Mouse (Mus musculus): ENCODE measurements around the gene Tmcc3.
A peak's percentile ranks its signal among the peaks of the same experiment; 100 is the strongest.

Tmcc3 gene

DNA sequence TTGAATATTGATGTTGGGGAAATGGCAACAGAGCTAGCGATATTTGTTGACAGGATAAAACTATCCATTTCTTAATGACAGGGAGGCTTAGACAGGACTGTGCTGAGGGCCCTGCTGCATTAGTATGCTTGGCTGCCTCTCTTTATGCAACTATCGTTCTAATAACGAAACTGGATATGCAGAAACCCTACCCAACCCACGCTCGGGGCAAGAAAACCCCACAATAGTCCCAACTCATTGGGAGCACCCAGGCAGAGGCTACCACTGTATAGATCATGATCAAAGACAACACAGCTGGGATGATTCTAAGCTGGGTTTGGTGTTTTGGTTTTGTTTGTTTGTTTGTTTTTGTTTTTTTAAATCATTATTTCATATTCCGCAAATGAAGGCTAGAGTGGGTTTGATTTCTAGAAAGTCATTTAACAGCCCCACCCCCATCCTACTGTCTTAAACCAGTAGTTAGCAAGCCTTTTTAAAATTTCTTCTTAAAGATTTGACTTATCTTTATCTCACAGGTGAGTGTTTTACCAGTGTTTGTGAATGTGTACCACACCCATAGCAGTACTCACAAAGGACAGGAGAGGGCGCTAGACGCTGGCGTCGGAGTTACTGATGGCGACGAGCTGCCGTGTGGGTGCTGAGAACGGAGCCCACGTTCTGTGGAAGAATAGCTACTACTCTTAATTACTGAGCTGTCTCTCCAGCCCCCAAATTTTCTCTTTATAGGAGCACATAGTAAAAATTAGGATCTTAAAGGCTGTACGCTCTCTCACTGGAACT lies 20.8 kb downstream of the Tmcc3 start:
- no peak for DNase-seq (ENCODE audit: extremely low read depth, low read depth)

- peak; percentile 53 for DNase-seq (ENCODE audit: extremely low read depth, low read depth)
Observed at GRCm38 (mm10) chr10:94333328-94333727, 21.6 kb downstream of the Tmcc3 start.

- DNase-seq (ENCODE audit: extremely low read depth, low read depth) = no peak
Observed at GRCm38 (mm10) chr10:94335047-94335446, 23.3 kb downstream of the Tmcc3 start.

DNA sequence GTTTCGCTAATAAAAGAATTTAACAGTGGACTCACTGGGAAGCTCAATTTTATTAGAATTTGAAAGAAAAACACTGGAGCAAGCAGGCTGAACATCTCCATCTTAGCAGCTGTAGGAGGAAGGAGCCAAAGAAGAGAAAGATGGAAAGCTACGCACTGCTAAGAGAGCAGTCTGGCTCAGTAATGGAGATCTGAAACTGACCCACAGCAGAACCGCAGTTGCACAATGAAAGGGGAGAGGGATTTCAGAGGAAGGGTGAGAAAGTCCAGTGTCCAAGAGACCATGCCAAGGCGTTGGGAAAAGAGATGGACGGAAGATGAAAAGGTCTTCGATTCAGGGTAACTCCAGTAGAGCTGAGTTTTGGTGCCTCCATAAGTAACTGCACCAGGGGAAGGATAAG lies 24.3 kb downstream of the Tmcc3 start:
- no peak for DNase-seq (ENCODE audit: extremely low read depth, low read depth)

DNA sequence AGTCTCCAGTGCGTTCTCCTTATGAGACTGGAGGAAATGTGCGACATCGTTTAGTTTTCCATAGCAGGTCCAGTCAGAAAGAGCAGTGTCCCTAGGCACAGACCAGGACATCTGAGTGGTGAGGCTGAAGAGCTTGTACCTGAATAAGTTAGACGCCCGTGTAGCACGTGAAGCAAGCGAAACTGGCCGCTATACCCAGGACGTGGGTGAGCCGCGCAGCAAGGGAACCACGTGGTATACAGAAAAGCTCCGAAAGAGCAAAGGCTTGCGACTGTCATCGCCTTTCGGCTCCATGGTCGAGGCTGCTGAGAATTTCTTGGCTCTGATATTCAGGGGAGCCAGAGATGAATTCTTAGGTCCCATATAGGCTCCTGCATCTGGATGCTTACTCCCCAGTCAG lies 29.8 kb downstream of the Tmcc3 start:
- DNase-seq (ENCODE audit: extremely low read depth, low read depth) = no peak

- DNase-seq (ENCODE audit: extremely low read depth, low read depth) = no peak
Observed at GRCm38 (mm10) chr10:94342256-94342655, 30.5 kb downstream of the Tmcc3 start.

DNA sequence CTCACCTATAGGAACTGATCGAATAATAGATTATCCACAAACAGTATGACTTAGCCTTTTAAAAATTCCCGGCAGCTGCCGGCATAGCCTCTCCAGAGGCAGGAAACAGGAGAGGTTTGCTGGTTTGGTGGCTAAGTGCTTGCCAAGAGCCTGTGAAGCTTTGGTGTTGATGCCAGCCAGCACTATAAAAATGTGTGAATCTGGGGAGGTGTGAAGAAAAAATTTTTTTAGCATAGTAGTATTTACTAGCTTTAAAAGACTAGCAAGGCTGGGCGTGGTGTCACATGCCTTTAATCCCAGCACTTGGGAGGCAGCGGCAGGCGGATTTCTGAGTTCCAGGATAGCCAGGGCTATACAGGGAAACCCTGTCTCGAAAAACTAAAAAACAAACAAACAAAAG lies 31.8 kb downstream of the Tmcc3 start:
- no peak for DNase-seq (ENCODE audit: extremely low read depth, low read depth)

- no peak for DNase-seq (ENCODE audit: extremely low read depth, low read depth)
Observed at GRCm38 (mm10) chr10:94344631-94345417, 33.1 kb downstream of the Tmcc3 start.

DNA sequence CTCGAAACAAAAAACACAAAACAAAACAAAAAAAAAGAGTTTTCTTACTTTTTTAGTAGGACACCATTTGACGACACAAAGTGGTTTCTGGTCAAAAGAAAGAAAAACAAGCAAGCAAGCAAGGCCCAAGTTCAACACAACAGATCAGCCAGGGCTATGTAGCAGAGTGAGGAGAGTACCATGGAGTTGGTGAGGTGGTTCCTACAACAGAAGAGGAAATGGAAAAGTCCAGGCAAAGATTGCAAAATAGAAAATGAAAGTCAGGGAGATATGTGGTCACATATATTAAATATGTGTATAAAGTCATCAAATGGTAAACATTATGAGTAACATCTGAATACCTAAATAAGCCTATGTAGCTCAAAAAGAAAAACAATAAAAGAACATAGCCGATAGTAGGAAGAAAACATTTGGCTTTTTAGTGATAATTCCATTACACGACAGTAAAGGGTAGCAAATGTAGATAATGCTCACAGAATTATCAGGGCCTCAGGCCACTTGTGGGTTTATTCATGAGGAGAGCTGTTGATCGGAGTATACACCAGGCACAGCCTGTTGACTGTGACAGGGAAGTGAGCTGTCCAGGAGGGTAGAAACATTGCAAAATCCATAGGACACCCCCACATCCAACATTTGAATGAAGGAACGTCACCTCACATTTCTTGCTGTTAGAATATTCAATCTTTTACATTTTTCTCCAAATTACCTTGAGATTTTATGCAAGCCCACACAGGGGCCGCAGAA lies 33.9 kb downstream of the Tmcc3 start:
- no peak for DNase-seq (ENCODE audit: extremely low read depth, low read depth)

DNA sequence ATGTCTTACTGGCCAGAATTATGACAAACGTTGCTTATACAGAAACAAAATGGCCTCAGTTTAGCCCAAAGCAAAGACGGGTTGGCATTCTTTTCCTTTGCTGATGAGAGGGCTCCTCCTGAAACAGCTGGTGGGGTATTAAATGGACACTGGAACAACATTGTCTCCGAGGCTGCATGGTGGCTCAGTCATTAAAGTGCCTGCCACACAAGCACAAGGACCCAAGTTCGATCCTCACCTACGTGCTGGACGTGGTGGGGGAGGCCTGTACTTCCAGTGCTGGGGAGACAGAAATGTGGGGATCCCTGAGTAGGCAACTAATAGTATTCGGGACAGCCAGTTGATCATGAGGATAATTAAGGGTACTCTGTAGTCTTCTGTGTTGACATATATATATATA lies 34.8 kb downstream of the Tmcc3 start:
- DNase-seq (ENCODE audit: extremely low read depth, low read depth) = no peak

GRCm38 (mm10) chr10:94347296-94347695 lies 35.5 kb downstream of the Tmcc3 start:
- no peak for DNase-seq (ENCODE audit: extremely low read depth, low read depth)

- no peak for DNase-seq (ENCODE audit: extremely low read depth, low read depth)
Observed at GRCm38 (mm10) chr10:94347959-94348358, 36.2 kb downstream of the Tmcc3 start.

DNA sequence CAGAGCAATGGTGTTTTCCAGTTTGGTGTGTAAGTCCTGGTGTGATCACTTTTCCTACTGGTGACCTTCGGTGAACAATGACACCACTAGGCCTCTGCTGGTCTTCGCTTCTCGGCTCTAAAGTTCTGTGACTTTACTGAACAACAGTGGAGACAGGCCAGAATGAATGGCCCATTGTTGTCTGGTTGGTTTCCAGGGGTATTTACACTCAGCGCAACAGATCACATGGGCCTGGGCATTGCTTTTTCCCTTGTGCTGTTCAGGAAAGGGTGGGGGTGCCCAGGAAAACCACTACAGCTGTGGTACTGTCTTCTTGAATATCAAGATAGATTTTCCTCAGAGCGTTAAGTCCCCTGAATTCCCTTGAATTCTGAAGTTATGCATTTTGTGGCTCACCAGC lies 38.5 kb downstream of the Tmcc3 start:
- no peak for DNase-seq (ENCODE audit: extremely low read depth, low read depth)

DNA sequence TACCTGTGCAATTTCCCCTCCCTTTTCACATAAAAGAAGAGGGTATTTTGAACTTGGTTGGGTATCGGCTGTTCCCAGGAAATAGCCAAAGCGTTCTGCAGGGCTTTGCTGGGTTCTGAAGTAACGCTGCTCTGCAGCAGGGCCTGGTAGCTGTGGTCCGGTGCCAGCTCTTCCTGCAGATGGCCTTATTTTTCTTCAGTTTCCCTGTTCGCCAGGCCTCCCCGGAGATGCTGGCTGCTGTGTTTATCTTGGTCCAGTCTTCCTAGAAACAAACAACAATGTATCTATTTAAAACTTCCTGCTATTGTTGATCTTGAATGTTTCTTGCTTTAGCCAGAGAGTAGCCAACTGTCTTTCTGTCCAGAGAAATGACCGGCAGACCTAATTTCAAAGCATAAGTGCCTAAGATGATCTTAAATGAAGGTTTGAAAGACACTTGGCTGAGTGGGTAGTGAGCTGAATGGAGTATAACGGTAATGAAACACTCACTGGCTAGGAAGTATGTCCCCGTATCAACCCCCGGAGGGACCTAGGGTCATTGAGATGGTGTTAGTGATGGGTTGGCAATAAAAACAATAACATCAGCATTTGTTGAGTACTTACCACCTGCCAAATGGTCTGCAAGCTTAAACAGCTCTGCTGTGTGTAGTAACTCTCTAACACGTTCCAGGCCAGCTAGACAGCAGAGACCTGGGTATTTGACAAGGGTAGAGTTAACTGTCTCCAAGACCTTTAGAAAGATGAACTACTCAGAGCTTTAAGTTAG lies 39.3 kb downstream of the Tmcc3 start:
- no peak for DNase-seq (ENCODE audit: extremely low read depth, low read depth)

DNA sequence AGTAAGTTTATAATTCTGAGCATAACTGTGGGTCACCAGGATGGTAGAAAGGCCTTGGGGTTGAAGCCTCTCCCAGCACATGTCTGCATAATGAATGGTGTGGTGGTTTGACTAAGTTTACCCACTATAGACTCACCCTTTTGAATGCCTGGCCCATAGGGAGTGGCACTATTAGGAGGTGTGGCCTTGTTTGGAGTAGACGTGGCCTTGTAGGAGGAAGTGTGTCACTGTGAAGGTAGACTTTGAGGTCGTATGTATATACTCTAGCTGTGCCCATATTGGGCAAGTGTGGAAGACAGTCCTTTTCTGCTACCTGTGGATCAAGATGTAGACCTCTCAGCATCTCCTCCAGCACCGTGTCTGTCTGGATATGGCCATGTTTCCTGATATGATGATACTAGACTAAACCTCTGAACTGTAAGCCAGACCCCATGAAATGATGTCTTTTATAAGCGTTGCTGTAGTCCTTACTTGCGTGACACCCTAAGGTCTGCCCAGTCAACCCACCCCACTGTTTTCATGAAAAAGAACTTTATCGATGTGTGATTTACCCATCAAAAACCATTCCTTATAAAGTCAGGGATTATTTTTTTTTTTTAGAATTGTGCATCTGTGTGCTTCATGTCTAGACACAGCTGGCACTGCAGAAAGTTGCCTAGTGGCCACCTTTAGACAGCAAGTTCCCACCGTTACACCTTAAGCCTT lies 40.6 kb downstream of the Tmcc3 start:
- no peak for DNase-seq (ENCODE audit: extremely low read depth, low read depth)

GRCm38 (mm10) chr10:94352877-94353853 lies 41.4 kb downstream of the Tmcc3 start:
- no peak for DNase-seq (ENCODE audit: extremely low read depth, low read depth)

DNA sequence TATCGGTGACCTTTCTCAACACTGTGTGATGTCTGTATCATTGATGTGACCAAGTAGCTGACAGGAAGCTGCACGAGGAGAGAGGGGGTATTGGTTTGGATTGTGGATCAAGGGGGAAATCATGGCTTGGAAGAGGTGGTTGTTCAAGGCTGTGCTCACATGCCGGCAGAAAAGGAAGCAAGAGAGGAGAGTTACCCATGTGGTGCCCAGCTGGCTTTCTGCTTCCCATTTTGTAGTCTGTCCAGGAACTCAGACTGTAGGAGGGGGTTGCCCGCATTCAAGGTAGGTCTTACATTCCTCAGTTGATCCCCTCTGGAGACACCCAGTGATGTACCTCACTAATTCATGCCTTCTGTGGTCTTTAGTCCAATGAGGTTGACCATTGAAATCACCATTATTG lies 42.3 kb downstream of the Tmcc3 start:
- DNase-seq (ENCODE audit: extremely low read depth, low read depth) = no peak

DNA sequence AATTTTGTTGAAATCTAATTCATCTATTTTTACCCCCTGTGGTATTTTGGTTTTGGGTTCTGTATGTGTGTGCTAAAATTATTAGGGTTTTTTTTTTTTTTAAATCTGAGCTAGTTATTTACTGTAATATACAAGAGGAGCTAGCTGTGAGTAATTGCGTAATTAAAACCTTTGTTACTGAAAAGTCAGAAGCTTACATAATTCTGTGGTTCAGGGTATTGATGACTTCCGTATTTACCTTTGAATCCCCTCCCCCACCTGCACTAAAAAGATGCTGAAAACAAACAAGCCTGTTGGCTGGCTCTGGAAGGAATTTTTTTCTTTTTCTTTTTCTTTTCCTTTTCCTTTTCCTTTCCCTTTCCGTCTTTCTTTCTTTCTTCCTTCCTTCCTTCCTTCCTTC lies 42.7 kb downstream of the Tmcc3 start:
- DNase-seq (ENCODE audit: extremely low read depth, low read depth) = no peak

GRCm38 (mm10) chr10:94356504-94357169 lies 44.9 kb downstream of the Tmcc3 start:
- peak; percentile 50 for DNase-seq (ENCODE audit: extremely low read depth, low read depth)
